Mouse (Mus musculus): Measurements from ENCODE around the gene Setd3. TPM values are rescaled to one million over a fixed set of nuclear protein-coding genes. Genes with fewer than 3 reads are reported as not detected.

Gene Setd3
- polyA plus RNA-seq, 1 experiment: 9.6 TPM

DNA sequence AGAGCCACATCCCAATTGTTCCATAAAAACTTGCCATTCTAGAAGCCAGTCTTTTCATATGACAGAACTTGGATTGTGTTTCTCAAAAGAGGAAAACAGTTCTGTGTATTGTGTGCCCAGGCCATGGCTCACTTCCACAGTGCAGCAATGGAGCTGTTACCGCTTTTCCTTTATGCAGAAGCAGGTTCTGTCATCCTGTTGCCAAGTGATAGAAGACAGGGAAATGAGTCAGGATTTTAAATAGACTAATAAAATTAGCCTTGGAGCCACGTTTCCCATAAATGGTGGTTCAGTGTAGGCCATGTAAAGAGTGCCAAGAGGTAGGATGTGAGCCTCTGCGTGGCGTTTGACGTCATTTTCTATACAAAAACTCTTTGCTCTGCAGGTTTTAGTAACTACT lies 14.8 kb upstream of the Setd3 start:
- Histone ChIP-seq H3K27me3 (ENCODE audit: control insufficient read depth, insufficient read depth, low read length) (no peaks in the 10 kb centered on the region), H3K4me1 (ENCODE audit: control insufficient read depth, insufficient read depth, insufficient read length) (no peaks in the 10 kb centered on the region), H3K27ac (ENCODE audit: insufficient read depth, low read length) (no peak overlapping the region), H3K4me3 (ENCODE audit: extremely low read depth, insufficient read depth, insufficient read length) (no peak overlapping the region), H3K36me3 (ENCODE audit: control insufficient read depth, insufficient read depth, low read length) (peaks cover 59% of the 10 kb centered on the region)
- WGBS: 93% methylated on average over 5 of the region's 5 CpGs
- DNase-seq (ENCODE audit: low read depth in 1 of 2, low spot score in 2 of 2): no peak
- no peak for TF ChIP-seq CTCF (IDR thresholded peaks at IDR 0.05; ENCODE audit: extremely low read depth, insufficient read depth, insufficient read length, insufficient replicate concordance)
- TF ChIP-seq POLR2A (IDR thresholded peaks at IDR 0.05; ENCODE audit: low read depth, low read length): no peak

- Histone ChIP-seq H3K4me3 (ENCODE audit: extremely low read depth, insufficient read depth, insufficient read length) (no peak overlapping the region), H3K36me3 (ENCODE audit: control insufficient read depth, insufficient read depth, low read length) (peaks cover 40% of the 10 kb centered on the region), H3K4me1 (ENCODE audit: control insufficient read depth, insufficient read depth, insufficient read length) (no peaks in the 10 kb centered on the region), H3K27ac (ENCODE audit: insufficient read depth, low read length) (no peak overlapping the region), H3K27me3 (ENCODE audit: control insufficient read depth, insufficient read depth, low read length) (no peaks in the 10 kb centered on the region)
- WGBS: 94% methylated on average over 6 of the region's 6 CpGs
- no peak for DNase-seq (ENCODE audit: low read depth in 1 of 2, low spot score in 2 of 2)
- TF ChIP-seq POLR2A (IDR thresholded peaks at IDR 0.05; ENCODE audit: low read depth, low read length) (no peak), CTCF (IDR thresholded peaks at IDR 0.05; ENCODE audit: extremely low read depth, insufficient read depth, insufficient read length, insufficient replicate concordance) (no peak)
These were observed 8.5 kb upstream of the Setd3 start for GRCm38 (mm10) chr12:108187541-108188091.

DNA sequence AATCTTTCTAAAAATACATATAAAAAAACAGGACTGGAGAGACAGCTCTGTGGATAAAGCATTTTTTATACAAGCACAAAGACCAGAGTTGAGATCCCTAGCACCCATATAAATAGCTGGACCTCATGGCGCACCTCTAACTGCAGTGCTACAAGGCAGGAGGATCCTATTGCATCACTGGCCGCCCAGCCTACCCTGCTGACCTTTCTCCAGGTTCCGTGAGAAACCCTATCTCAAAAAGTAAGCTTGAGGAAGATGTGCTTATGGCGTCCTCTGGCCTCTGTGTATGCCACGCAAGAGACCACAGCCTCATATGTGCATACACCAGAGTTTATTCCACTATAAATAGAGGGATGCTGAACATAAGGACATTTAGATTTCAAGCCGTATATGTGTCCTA lies 2.6 kb upstream of the Setd3 start:
- Histone ChIP-seq H3K27ac (ENCODE audit: insufficient read depth, low read length) (no peak overlapping the region), H3K4me1 (ENCODE audit: control insufficient read depth, insufficient read depth, insufficient read length) (peaks cover 5% of the 10 kb centered on the region; the same call in 1 of the 2 replicates), H3K36me3 (ENCODE audit: control insufficient read depth, insufficient read depth, low read length) (peaks cover 10% of the 10 kb centered on the region), H3K4me3 (ENCODE audit: extremely low read depth, insufficient read depth, insufficient read length) (no peak overlapping the region), H3K27me3 (ENCODE audit: control insufficient read depth, insufficient read depth, low read length) (no peaks in the 10 kb centered on the region)
- DNase-seq (ENCODE audit: low read depth in 1 of 2, low spot score in 2 of 2): no peak
- WGBS: 96% methylated on average over 6 of the region's 6 CpGs
- TF ChIP-seq POLR2A (IDR thresholded peaks at IDR 0.05; ENCODE audit: low read depth, low read length): no peak
- no peak for TF ChIP-seq CTCF (IDR thresholded peaks at IDR 0.05; ENCODE audit: extremely low read depth, insufficient read depth, insufficient read length, insufficient replicate concordance)

GRCm38 (mm10) chr12:108179321-108180266 lies 480 bp upstream of the Setd3 start, which contains the start of gene Ccnk:
Gene Ccnk (plus strand): TSS chr12:108179579.
- TF ChIP-seq CTCF (IDR thresholded peaks at IDR 0.05; ENCODE audit: extremely low read depth, insufficient read depth, insufficient read length, insufficient replicate concordance) (no peak), POLR2A (IDR thresholded peaks at IDR 0.05; ENCODE audit: low read depth, low read length) (peak; percentile 85)
- WGBS: under 1% methylated on average over 77 of the region's 82 CpGs
- H3K27ac ChIP-seq (ENCODE audit: insufficient read depth, low read length): peak within 1 kb of the TSS; percentile 95

GRCm38 (mm10) chr12:108178331-108179245 lies 526 bp downstream of the Setd3 start:
- DNase-seq (ENCODE audit: low read depth in 1 of 2, low spot score in 2 of 2): peak; percentile 15 to 43
- H3K4me1 ChIP-seq (ENCODE audit: control insufficient read depth, insufficient read depth, insufficient read length): peaks cover 7% of the 10 kb centered on the region
- peak overlapping the region; percentile 95 for H3K27ac ChIP-seq (ENCODE audit: insufficient read depth, low read length)
- H3K4me3 ChIP-seq (ENCODE audit: extremely low read depth, insufficient read depth, insufficient read length): peak overlapping the region; percentile 100
- no peaks in the 10 kb centered on the region for H3K27me3 ChIP-seq (ENCODE audit: control insufficient read depth, insufficient read depth, low read length)
- H3K36me3 ChIP-seq (ENCODE audit: control insufficient read depth, insufficient read depth, low read length): peaks cover 4% of the 10 kb centered on the region; the same call in 1 of the 2 replicates
- TF ChIP-seq CTCF (IDR thresholded peaks at IDR 0.05; ENCODE audit: extremely low read depth, insufficient read depth, insufficient read length, insufficient replicate concordance) (no peak), POLR2A (IDR thresholded peaks at IDR 0.05; ENCODE audit: low read depth, low read length) (no peak)
- under 1% methylated on average over 102 of the region's 103 CpGs for WGBS

More at GRCm38 (mm10) chr12:108179321-108180266, 480 bp upstream of the Setd3 start, which contains the start of gene Ccnk:
- peak; percentile 97 to 98 for DNase-seq (ENCODE audit: low read depth in 1 of 2, low spot score in 2 of 2)
- Histone ChIP-seq H3K4me1 (ENCODE audit: control insufficient read depth, insufficient read depth, insufficient read length) (peaks cover 5% of the 10 kb centered on the region), H3K27me3 (ENCODE audit: control insufficient read depth, insufficient read depth, low read length) (no peaks in the 10 kb centered on the region), H3K4me3 (ENCODE audit: extremely low read depth, insufficient read depth, insufficient read length) (peak within 1 kb of the TSS; percentile 100), H3K36me3 (ENCODE audit: control insufficient read depth, insufficient read depth, low read length) (peaks cover 5% of the 10 kb centered on the region; the same call in 1 of the 2 replicates)

- 85% methylated on average over 3 of the region's 3 CpGs for WGBS
- no peaks in the 10 kb centered on the region for H3K27me3 ChIP-seq (ENCODE audit: control insufficient read depth, insufficient read depth, low read length)
- H3K4me3 ChIP-seq (ENCODE audit: extremely low read depth, insufficient read depth, insufficient read length): no peak overlapping the region
- no peak for DNase-seq (ENCODE audit: low read depth in 1 of 2, low spot score in 2 of 2)
- H3K27ac ChIP-seq (ENCODE audit: insufficient read depth, low read length): no peak overlapping the region
- no peaks in the 10 kb centered on the region for H3K36me3 ChIP-seq (ENCODE audit: control insufficient read depth, insufficient read depth, low read length)
- H3K4me1 ChIP-seq (ENCODE audit: control insufficient read depth, insufficient read depth, insufficient read length): peaks cover 12% of the 10 kb centered on the region
- TF ChIP-seq POLR2A (IDR thresholded peaks at IDR 0.05; ENCODE audit: low read depth, low read length): no peak
- no peak for TF ChIP-seq CTCF (IDR thresholded peaks at IDR 0.05; ENCODE audit: extremely low read depth, insufficient read depth, insufficient read length, insufficient replicate concordance)
These were observed 2.7 kb downstream of the Setd3 start for GRCm38 (mm10) chr12:108176366-108176765.
